Mouse (Mus musculus): ENCODE measurements around the gene Nfia.

DNA sequence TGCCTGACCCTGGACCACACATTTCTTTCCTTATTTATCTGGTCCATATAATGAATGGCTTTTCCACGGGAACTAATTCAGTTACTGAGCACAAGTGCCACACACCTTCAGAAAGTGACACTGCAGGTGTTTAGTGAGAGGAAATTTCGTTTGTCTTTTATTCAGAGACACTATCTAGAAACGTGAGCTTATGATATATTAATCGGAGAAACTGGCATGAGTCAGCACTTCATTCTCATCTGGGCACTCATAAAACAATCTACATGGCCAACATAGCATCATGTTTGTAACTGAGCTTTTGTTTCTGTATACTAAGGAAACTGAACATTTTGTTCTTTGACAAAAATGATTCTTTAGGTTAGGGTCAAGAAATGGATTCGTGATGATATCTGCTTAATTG, 40.5 kb downstream of the Nfia start:
- TF ChIP-seq CHD2 (IDR thresholded peaks at IDR 0.05; ENCODE audit: low read depth, low read length) (no peak), MAFK (IDR thresholded peaks at IDR 0.05; ENCODE audit: insufficient read depth, low read depth, low read length) (no peak)

Measured in ES-E14 (cell line).